Mouse (Mus musculus) liver, adult 2 months (tissue): ENCODE data around the gene Nr3c2.

Source experiments
- CTCF ChIP-seq: fragments of 200-500 bp; IDR thresholded peaks from 2 replicates; pipeline ENCODE4 v1.5.1; 2011; ENCODE audit warnings: low read depth, low read length, control low read depth
- POLR2A ChIP-seq: fragments of 200-500 bp; IDR thresholded peaks from 2 replicates; pipeline ENCODE4 v1.6.1; 2011; ENCODE audit warnings: low read length, control low read depth; ENCODE audit not compliant: insufficient read depth; ENCODE audit errors: extremely low read depth

- no peak for TF ChIP-seq POLR2A
- no peak for TF ChIP-seq CTCF
These were observed 289.1 kb downstream of the Nr3c2 start for GRCm38 (mm10) chr8:77188298-77188697.
